Comparison of ENCODE assay signal across 8 mouse cellular contexts in the genomic region with DNA sequence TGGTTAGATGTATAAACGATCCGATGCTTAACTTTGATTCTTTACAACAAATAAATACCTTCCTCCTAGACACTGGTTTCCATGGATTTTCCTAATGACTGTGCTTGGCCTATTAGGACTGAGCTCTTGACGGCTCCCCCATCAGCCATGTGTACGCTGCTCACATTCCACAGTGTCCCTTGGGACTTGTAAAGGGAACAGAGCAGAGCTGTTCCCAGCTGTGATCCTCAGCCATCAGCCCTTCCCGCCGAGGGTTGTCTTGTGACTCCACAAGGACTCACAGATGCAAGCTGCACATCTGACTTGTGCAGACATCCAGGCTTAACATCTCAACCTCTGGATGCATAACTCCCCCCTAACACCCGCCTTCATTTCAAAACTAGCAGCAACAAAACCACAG.
A peak's percentile ranks its signal among the peaks of the same experiment; 100 is the strongest.
DNase-seq lines count a peak whose midpoint lies in the region; ATAC-seq lines count a peak whose summit lies in the region.

No protein-coding gene starts in this region.

- DNase-seq in kidney, adult 11 months = peak; percentile 59
- no peak for DNase-seq in kidney, adult 18-20 months
- peak; percentile 51 to 69 for DNase-seq in kidney, postnatal 36 days
- DNase-seq in skeletal muscle tissue, adult 2 months (ENCODE audit: low read depth, low spot score) = peak; percentile 88
- no peak for DNase-seq in adrenal gland, adult (ENCODE audit: inconsistent age in 2 of 2, low spot score in 1 of 2)
- DNase-seq in cerebellum, adult 11-12 months = no peak

- no peak overlapping the region for H3K27ac ChIP-seq in heart, embryonic 16.5 days (ENCODE audit: low read length)

- WGBS in heart, embryonic 16.5 days = 42% methylated on average over 7 of the region's 7 CpGs

- peak; percentile 67; the same call in 1 of the 2 replicates for ATAC-seq in heart, embryonic 16.5 days (replicated peaks; ENCODE audit: extremely low read depth, insufficient read depth, low FRiP score)
- no peak for ATAC-seq in inflammation-experienced regulatory T-cells, adult 6 months

- H3K4me3 ChIP-seq in heart, embryonic 16.5 days (ENCODE audit: low read length) = no peak overlapping the region

- no peak overlapping the region for H3K4me2 ChIP-seq in heart, embryonic 16.5 days (ENCODE audit: low read depth, low read length)

- H3K9ac ChIP-seq in heart, embryonic 16.5 days (ENCODE audit: low read length) = no peak overlapping the region

- no peaks in the 10 kb centered on the region for H3K9me3 ChIP-seq in heart, embryonic 16.5 days (replicated peaks; ENCODE audit: control insufficient read depth, low read length)

- no peaks in the 10 kb centered on the region for H3K36me3 ChIP-seq in heart, embryonic 16.5 days (ENCODE audit: control insufficient read depth, insufficient read depth)

- H3K27me3 ChIP-seq in heart, embryonic 16.5 days (ENCODE audit: control insufficient read depth, insufficient read depth, low read length) = no peaks in the 10 kb centered on the region

- H3K4me1 ChIP-seq in heart, embryonic 16.5 days (ENCODE audit: control insufficient read depth, insufficient read depth, low read length) = peaks cover 21% of the 10 kb centered on the region

Comparison
In these comparisons a context has a peak if more than half of its experiments do, and no peak if none do; other contexts are left out.
1. DNase-seq: peak in kidney, adult 11 months (single experiment), kidney, postnatal 36 days (2 of 2) and skeletal muscle tissue, adult 2 months (single experiment); none in kidney, adult 18-20 months (single experiment), adrenal gland, adult (0 of 2) and cerebellum, adult 11-12 months (single experiment).